Mouse (Mus musculus) spleen, adult 2 months (tissue): Measurements from ENCODE around the gene Dbi.

Experiments
- CTCF ChIP-seq: fragments of 200-500 bp; IDR thresholded peaks from 2 replicates; pipeline ENCODE4 v1.5.1; 2011; ENCODE audit warnings: mild to moderate bottlenecking, inconsistent platforms; ENCODE audit not compliant: insufficient read depth, insufficient read length, insufficient replicate concordance; ENCODE audit errors: extremely low read depth
- POLR2A ChIP-seq: fragments of 200-500 bp; IDR thresholded peaks from 2 replicates; pipeline ENCODE4 v1.6.1; 2011; ENCODE audit warnings: low read depth, low read length, inconsistent platforms

GRCm38 (mm10) chr1:120077746-120078410 is 43.0 kb downstream of the Dbi start:
- no peak for TF ChIP-seq CTCF
- no peak for TF ChIP-seq POLR2A
